Mouse (Mus musculus): ENCODE measurements at regions not wholly inside any gene's neighbourhood (a gene's known extent, or its start where the extent isn't known, plus 50 kb on each side); places are given as distances from the start of the nearest gene placed in this dataset.

DNA sequence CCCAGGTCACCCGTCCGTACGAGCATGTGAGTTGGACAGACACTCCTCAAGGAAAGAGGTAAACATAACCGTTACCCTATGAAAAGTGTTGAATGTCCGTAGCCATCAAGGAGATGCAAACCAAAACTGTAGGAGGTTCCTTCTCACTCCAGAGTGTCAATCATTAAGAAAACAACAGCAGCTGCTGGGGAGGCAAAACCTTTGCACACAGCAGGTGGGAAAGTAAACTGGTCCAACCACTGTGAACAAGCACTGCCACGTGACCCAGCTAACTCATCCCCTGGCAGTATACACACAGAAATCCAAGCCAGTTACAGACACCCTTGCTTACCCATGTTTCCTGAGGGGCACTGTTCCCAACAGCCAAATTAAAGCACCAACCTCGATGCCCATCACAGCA, 54.7 kb upstream of the Irx5 start:
- ATAC-seq (ENCODE audit: low FRiP score) = no peak
- Histone ChIP-seq H3K4me3 (replicated peaks) (no peak overlapping the region), H3K36me3 (replicated peaks) (no peaks in the 10 kb centered on the region), H3K27me3 (no peaks in the 10 kb centered on the region), H3K4me2 (no peak overlapping the region), H3K9me3 (peaks cover 6% of the 10 kb centered on the region), H3K4me1 (no peaks in the 10 kb centered on the region), H3K27ac (no peak overlapping the region), H3K9ac (no peak overlapping the region)
- WGBS = 88% methylated on average over 7 of the region's 7 CpGs

DNA sequence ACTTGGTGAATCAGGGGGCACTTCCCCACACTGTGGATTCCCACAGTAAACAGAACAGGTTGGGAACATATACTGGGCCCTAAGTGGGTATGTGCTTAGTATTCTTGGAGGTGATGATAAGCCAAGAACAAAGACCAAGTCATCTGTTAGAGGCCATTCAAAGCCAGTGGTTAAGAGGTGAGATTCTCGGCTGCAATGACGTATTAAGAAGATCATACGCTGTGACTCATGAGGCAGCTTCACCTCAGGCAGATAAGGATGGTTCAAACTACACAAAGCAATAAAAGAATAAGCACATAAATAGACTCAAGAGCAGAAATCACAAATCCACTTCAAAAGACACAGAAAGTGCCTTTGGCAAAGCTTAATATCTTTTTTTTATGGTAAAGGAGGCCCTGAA, 56.4 kb upstream of the Irx5 start:
- Histone ChIP-seq H3K4me2 (no peak overlapping the region), H3K9me3 (peaks cover 6% of the 10 kb centered on the region), H3K9ac (no peak overlapping the region), H3K4me3 (replicated peaks) (no peak overlapping the region), H3K27ac (no peak overlapping the region), H3K4me1 (no peaks in the 10 kb centered on the region), H3K36me3 (replicated peaks) (no peaks in the 10 kb centered on the region), H3K27me3 (0 out of 2 replicates have a peak, but pooled peaks cover 13% of the 10 kb centered on the region)
- ATAC-seq (ENCODE audit: low FRiP score) = no peak
- WGBS = 93% methylated on average over 3 of the region's 3 CpGs

DNA sequence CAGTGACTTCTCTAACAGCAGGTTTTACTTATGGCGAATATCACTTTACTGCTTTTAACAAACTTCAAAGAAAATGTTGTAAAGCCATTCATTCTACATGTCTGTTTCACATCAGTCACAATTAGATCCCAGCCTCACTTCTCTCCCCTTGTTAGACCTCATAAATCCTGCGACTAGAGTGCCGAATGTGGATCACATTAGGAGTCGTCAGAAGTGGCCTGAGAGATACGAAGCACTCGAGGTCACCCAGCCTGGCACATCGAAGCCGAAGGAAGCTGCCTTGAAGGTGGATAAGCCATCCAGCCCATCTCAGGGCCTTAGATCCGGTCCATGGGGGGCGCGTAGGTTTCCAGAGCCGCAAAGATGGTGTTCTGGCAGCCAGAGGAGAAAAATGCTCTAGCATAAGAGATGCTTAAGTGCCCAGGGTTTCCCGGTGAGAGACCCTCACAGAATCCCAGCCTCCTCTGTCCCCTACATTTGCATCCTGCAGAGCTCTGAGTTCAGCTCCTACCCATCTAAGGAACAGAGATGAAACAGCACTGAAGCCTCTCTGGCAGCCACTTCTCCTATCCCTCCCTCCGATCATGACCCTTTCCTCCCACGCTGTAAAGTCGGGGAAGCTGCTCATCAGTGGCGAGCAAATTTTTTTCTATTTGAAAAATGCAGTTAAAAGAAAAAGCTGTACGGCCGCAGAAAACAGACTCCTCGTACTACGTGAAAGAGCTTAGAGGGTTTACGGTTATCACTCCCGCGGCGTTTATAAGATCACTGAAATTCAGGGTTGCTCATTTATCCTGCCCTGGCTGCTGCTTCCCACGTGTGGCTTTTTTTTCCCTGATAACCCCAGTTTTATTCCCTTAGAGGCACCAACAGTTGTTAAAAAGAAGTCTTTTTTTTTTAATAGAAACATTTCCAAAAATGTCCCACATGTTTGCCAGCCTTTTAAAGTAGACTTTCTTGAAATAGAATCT, 70.3 kb upstream of the Irx5 start:
- Histone ChIP-seq H3K4me1 (peaks cover 3% of the 10 kb centered on the region; the same call in 1 of the 2 replicates), H3K4me2 (no peak overlapping the region), H3K27ac (no peak overlapping the region), H3K9me3 (no peaks in the 10 kb centered on the region), H3K9ac (no peak overlapping the region), H3K4me3 (replicated peaks) (no peak overlapping the region), H3K36me3 (replicated peaks) (no peaks in the 10 kb centered on the region), H3K27me3 (0 out of 2 replicates have a peak, but pooled peaks cover 23% of the 10 kb centered on the region)
- ATAC-seq (ENCODE audit: low FRiP score) = no peak
- 81% methylated on average over 26 of the region's 26 CpGs for WGBS

DNA sequence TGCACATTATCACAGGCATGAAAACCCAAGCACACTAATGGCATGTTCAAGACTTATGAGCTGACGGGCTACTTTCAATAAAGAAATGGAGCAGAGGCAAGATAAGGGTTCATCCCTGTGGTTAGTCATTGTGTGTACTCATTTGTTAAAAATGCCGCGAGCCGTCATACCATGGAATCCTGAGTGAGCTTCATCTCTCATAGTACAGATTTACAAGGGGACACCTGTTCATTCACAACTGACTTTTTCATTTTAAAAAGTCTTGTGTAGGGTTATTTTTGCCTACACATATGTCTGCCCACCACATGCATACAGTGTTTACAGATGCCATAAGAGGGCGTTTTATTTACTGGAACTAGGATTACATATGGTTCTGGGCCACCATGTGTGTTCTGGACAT, 81.7 kb upstream of the Irx5 start:
- no peak overlapping the region for H3K9ac ChIP-seq
- H3K27ac ChIP-seq = no peak overlapping the region
- H3K4me2 ChIP-seq = no peak overlapping the region
- no peaks in the 10 kb centered on the region for H3K4me1 ChIP-seq
- ATAC-seq (ENCODE audit: low FRiP score) = no peak
- no peaks in the 10 kb centered on the region for H3K36me3 ChIP-seq (replicated peaks)
- no peaks in the 10 kb centered on the region; the same call in 1 of the 2 replicates for H3K27me3 ChIP-seq
- no peaks in the 10 kb centered on the region for H3K9me3 ChIP-seq
- no peak overlapping the region for H3K4me3 ChIP-seq (replicated peaks)
- 88% methylated on average over 5 of the region's 5 CpGs for WGBS

DNA sequence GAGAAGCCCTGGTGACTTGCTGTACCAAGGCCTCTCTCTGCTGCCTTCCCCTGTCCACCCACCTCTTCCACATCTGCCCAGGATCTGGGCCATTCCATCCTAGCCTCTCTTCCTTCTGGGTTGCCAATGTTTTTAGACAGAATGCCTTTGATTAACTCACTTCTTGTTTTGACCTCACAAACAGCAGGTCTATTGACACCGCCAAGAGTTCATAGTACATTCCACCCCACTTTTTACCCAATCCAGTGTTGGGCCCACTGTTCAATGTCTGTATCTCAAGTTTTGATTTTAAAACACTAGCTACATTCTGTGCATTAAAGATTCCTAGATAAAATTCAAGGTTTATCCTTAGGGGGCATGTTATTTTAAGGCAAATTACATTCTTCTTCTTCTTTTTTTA, 84.7 kb upstream of the Irx5 start:
- Histone ChIP-seq H3K4me3 (replicated peaks) (no peak overlapping the region), H3K9ac (no peak overlapping the region), H3K4me1 (no peaks in the 10 kb centered on the region), H3K9me3 (peaks cover 4% of the 10 kb centered on the region; the same call in 1 of the 2 replicates), H3K27me3 (no peaks in the 10 kb centered on the region; the same call in 1 of the 2 replicates), H3K27ac (no peak overlapping the region), H3K36me3 (replicated peaks) (no peaks in the 10 kb centered on the region), H3K4me2 (no peak overlapping the region)
- ATAC-seq (ENCODE audit: low FRiP score) = no peak
- WGBS = 94% methylated on average over 1 of the region's 1 CpGs

DNA sequence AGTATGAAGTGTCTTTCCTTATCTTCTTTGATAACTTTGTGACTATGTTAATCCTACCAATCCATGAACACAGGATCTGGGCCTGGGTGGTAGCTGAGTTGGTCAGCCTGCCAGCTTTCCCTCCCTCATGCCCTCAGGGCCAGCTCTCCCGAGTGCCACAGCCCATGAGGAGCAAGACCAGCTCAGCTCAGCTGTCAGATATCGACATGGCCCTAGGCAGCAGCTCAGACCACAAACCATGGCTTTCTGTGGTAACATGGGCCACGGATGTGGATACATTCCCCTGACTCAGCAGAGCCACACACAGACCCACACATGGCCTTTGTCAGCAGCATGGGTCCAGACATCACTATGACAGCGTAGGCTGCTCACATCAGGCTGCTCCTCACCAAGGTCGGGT, 85.4 kb upstream of the Irx5 start:
- Histone ChIP-seq H3K27me3 (no peaks in the 10 kb centered on the region; the same call in 1 of the 2 replicates), H3K9me3 (peaks cover 4% of the 10 kb centered on the region; the same call in 1 of the 2 replicates), H3K9ac (no peak overlapping the region), H3K4me3 (replicated peaks) (no peak overlapping the region), H3K4me2 (no peak overlapping the region), H3K27ac (no peak overlapping the region), H3K4me1 (no peaks in the 10 kb centered on the region), H3K36me3 (replicated peaks) (no peaks in the 10 kb centered on the region)
- 80% methylated on average over 5 of the region's 5 CpGs for WGBS
- no peak for ATAC-seq (ENCODE audit: low FRiP score)

DNA sequence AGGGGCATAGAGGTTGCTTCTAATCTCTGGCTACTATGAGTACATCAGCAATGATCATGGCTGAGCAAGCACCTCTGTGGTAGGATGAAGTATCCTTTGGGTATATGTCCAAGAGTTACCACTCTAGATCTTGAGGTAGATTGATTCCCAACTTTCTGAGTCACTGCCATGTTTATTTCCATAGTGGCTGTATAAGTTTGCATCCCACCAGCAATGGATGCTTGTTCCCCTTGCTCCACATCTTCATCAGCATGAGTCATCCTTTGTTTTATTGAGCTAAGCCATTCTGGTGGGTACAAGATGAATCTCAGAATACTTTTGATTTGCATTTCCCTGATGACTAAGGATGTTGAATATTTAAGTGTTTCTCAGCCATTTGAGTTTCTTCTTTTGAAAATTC, 86.8 kb upstream of the Irx5 start:
- no peaks in the 10 kb centered on the region; the same call in 1 of the 2 replicates for H3K27me3 ChIP-seq
- H3K4me3 ChIP-seq (replicated peaks) = no peak overlapping the region
- H3K4me2 ChIP-seq = no peak overlapping the region
- H3K36me3 ChIP-seq (replicated peaks) = no peaks in the 10 kb centered on the region
- no peak for ATAC-seq (ENCODE audit: low FRiP score)
- H3K9me3 ChIP-seq = peaks cover 4% of the 10 kb centered on the region; the same call in 1 of the 2 replicates
- no peak overlapping the region for H3K9ac ChIP-seq
- no peak overlapping the region for H3K27ac ChIP-seq
- H3K4me1 ChIP-seq = peaks cover 4% of the 10 kb centered on the region; the same call in 1 of the 2 replicates

DNA sequence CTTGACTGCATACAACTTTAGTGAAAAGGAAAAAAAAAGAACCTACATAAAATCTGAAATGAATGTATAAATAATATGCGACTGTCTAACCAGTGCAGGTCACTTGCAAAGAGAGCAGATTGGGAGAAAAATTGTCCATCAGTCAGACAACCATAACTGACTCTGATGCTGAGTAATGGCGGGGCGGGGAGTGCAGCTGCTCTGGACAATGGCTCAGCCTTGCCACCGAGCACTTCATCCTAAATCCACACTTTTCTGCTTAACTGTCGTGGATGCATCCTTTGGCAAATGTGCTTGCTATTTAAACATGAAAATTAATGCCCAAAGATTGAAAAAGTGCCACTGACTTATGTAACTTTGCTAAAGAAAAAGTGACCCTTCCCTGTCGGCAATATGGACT, 90.0 kb upstream of the Irx5 start:
- Histone ChIP-seq H3K4me1 (peaks cover 4% of the 10 kb centered on the region; the same call in 1 of the 2 replicates), H3K4me2 (no peak overlapping the region), H3K9me3 (peaks cover 4% of the 10 kb centered on the region; the same call in 1 of the 2 replicates), H3K9ac (no peak overlapping the region), H3K27me3 (peaks cover 16% of the 10 kb centered on the region), H3K27ac (no peak overlapping the region), H3K4me3 (replicated peaks) (no peak overlapping the region), H3K36me3 (replicated peaks) (no peaks in the 10 kb centered on the region)
- 86% methylated on average over 6 of the region's 6 CpGs for WGBS
- no peak for ATAC-seq (ENCODE audit: low FRiP score)

DNA sequence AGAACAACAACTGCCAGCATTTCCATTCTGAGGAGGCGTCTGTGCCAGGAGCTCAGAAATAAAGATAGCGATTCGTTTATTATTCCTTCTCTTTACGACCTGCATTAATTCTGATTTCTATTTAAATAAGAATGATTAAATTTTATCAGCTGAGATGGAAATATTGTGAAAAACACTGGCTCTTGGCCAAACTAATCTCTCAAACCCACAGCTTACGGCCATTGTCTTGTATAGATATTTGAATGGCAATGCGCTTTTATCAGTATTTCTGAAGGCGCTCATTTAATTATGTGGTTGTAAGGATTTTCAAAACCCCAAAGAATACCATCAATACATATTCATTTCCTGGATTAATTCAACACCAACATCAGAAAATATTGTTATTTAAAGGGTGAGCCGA, 97.4 kb upstream of the Irx5 start:
- no peak for ATAC-seq (ENCODE audit: low FRiP score)
- no peak overlapping the region for H3K27ac ChIP-seq
- H3K4me2 ChIP-seq = no peak overlapping the region
- peaks cover 30% of the 10 kb centered on the region for H3K27me3 ChIP-seq
- no peak overlapping the region for H3K4me3 ChIP-seq (replicated peaks)
- 85% methylated on average over 8 of the region's 8 CpGs for WGBS
- no peaks in the 10 kb centered on the region for H3K9me3 ChIP-seq
- H3K4me1 ChIP-seq = 0 out of 2 replicates have a peak, but pooled peaks cover 7% of the 10 kb centered on the region
- H3K9ac ChIP-seq = no peak overlapping the region
- H3K36me3 ChIP-seq (replicated peaks) = no peaks in the 10 kb centered on the region

DNA sequence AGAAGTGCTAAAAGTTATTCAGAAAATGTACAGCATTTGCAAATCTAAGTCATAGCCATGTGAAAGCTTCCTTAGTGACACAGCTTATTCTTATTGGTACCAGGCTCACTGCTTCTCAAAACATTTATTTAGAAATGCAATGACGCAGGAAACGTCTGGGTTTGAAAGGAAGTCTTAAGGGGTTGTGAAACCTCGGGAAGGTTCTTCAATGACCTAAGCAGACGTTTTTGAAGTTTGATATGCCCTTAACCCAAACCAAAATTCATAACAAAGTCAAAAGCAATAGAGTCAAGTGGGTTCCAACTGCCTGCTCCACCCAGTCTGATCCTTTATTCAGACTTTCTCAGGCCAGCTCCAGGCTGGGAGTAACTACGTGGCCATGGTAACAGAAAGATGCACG, 99.2 kb upstream of the Irx5 start:
- no peak overlapping the region for H3K4me2 ChIP-seq
- no peak overlapping the region for H3K4me3 ChIP-seq (replicated peaks)
- H3K9me3 ChIP-seq = no peaks in the 10 kb centered on the region
- H3K27me3 ChIP-seq = peaks cover 26% of the 10 kb centered on the region
- no peak overlapping the region for H3K27ac ChIP-seq
- no peaks in the 10 kb centered on the region for H3K36me3 ChIP-seq (replicated peaks)
- no peak for ATAC-seq (ENCODE audit: low FRiP score)
- no peak overlapping the region for H3K9ac ChIP-seq
- 70% methylated on average over 6 of the region's 6 CpGs for WGBS
- H3K4me1 ChIP-seq = peaks cover 11% of the 10 kb centered on the region

DNA sequence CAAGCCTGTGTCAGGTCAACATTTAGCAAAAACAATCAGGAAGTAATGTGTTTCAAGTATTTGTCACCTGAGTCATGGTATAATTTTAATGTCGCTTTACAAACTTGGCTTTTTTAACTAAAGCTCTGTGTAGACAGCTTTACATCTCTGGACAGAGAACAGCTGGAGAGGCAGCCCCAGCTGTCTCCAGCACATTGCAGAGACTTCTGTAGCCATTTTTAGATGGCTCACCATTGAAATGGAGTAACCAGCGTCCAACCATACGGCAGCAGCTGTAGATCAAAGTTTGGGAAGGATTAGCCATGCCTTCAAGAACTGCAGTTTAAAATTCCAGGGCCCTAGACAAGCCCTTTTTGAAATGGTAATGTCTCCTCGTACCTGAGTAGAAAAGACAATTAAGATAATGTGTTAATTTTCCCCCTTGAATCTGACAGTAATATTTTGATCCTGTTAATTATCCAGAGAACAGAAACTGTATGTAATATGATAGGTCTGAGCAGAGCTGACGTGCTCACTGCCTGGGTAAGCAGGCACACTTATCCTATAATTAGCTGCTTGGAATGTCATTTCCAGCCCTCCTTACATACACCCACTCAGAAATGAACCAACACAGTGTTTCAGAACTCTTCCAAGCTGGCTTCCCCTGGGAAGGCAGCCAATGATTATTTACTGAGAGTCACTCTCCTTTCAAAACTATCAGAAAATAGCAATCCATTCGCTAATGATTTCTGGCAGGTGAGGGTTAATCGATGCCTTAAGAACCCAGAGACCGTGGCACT, 104.6 kb upstream of the Irx5 start:
- H3K9ac ChIP-seq = no peak overlapping the region
- H3K27ac ChIP-seq = no peak overlapping the region
- peaks cover 37% of the 10 kb centered on the region for H3K27me3 ChIP-seq
- 37% methylated on average over 8 of the region's 8 CpGs for WGBS
- 0 out of 2 replicates have a peak, but pooled peaks have one; percentile 44 for ATAC-seq (ENCODE audit: low FRiP score)
- no peak overlapping the region for H3K4me2 ChIP-seq
- peaks cover 14% of the 10 kb centered on the region for H3K4me1 ChIP-seq
- H3K4me3 ChIP-seq (replicated peaks) = no peak overlapping the region
- H3K36me3 ChIP-seq (replicated peaks) = no peaks in the 10 kb centered on the region
- H3K9me3 ChIP-seq = no peaks in the 10 kb centered on the region

DNA sequence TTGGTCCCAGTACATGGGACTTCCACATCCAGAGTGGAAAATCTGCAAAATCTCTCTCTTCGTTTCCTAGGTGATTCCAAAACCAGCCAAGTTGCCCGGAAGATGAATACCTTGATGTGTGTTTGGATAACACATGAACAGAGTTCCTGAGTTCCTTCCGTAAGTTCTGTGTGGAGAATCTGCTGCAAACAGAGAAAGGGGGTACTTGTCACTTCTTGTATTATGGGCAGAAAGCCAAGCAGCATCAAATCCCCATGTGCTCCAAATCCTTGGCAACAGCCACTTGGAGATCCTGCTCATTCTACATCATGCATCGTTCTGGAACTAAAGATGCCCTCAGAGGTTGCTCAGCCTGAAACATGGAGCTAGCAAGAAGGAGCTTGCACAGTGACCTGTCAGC, 111.1 kb upstream of the Irx5 start:
- no peak for ATAC-seq (ENCODE audit: low FRiP score)
- 85% methylated on average over 4 of the region's 4 CpGs for WGBS
- Histone ChIP-seq H3K9me3 (no peaks in the 10 kb centered on the region), H3K4me1 (0 out of 2 replicates have a peak, but pooled peaks cover 8% of the 10 kb centered on the region), H3K27ac (no peak overlapping the region), H3K27me3 (peaks cover 40% of the 10 kb centered on the region), H3K4me2 (no peak overlapping the region), H3K4me3 (replicated peaks) (no peak overlapping the region), H3K36me3 (replicated peaks) (no peaks in the 10 kb centered on the region), H3K9ac (no peak overlapping the region)
